Mouse (Mus musculus) layer of hippocampus, adult 11-12 months (tissue): Measurements from ENCODE around the gene Ncor2.

Experiments
- DNase-seq: peaks from one replicate; pipeline ENCODE4 v3.0.0; 2022; ENCODE audit warnings: low spot score

Ncor2 gene

DNA sequence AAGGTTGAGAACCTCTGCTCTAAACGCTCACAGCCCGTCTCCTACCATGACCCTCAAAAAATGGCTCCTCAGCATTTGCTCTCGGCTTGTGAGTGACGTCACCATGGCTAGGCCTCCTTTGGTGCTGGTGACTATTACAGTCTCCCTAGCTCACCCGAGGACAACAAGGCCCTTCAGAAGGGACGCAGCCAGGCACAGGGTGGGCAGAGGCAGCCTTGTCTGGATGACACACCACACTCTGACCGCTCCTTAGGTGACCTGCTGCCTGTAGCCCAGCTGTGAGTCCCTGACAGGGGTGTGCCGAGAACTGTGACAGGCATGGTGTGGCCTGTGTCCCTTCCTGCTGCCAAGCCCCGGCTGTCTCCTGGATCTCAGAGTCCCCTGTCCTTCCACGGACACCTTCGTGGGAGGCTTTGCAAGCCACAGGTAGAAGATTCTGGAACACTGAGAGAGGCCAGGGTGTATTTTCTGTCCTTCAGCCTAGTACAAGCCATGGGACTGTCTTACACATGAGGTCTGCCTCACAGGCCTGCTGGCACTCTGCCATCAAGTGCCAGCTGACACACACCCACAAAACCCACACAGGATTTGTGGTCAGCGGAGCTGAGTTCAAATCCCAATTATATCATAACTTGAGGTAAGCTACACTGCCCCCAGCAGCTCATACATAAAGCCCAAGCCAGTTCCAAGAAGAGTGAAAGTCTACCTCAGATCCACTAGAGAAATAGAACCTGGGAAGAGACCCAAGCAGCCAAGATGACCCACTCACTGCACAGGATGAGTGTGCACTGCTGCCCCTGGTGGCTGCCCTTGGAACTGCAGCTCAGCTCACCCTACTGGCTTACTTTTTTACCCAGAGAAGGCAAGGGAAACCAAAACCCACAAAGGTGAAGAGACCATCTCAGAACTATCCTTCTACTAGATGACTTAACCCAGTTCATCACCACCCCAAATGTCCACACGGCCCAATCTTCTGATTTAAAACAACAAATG, 112.2 kb downstream of the Ncor2 start:
- peak; percentile 88 for DNase-seq

GRCm38 (mm10) chr5:125063015-125063414, 116.0 kb downstream of the Ncor2 start:
- peak; percentile 62 for DNase-seq

DNA sequence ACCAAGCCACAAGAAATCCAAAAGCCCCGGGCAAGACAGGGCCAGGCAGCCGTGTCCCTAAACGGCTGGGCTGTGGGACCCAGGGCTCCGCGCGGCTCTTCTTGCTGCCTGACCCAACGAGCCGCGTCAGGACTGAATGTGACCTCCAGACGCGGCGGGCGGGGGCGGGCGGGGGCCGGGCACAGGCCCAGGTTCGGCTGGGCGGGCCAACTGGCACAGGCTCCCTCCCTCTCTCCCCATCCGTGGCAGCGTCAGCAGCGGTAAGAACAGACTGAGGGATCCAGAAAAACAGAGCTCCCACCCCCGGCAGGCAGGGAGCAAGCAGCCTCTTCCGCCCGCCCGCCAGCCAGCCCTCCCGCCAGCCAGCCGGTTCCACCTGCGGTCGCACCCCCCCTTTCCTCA, 120.8 kb downstream of the Ncor2 start:
- peak; percentile 72 for DNase-seq

- DNase-seq: no peak
Measured at GRCm38 (mm10) chr5:125057555-125058266, 121.3 kb downstream of the Ncor2 start.

DNA sequence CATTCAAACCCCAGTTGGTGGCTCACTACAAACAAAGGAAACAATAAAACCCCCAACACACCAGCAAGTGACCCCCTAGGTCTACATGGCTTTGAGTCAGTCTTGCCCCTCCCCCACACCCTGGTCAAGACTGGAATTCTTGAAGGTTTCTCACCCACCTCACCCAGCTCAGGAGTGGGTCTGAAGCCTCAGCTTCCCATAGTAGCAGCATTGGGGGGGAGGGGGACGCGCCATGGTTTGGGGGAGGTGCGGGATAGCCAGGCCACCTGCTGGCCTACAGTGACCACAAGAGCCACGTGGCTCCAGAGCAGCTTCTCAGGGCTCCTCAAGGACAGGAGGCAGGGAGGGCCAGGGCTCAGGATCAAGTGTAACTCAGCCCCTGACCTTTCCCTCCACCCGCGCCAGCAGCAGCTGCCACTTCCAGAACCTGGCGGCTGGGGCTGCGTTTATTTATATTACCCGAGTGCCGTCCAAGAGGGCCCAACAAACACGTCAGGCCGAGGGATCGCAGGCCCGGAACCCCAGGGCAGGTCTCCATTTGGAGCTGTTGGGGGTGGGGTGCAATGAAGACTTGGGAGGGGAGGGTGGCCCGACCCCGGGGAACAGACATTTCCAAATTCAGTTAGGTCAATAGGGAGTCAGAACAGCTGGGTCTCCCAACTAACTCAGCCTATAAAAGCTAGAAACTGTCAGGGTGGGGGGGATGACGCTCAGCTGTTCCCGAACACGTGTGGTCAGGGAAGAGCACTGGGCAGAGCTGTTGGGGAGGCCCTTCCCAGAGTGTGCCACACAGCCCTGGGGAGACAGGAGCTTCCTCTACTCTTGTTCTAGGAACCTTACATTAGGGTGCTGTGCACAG, 122.1 kb downstream of the Ncor2 start:
- DNase-seq: no peak

DNA sequence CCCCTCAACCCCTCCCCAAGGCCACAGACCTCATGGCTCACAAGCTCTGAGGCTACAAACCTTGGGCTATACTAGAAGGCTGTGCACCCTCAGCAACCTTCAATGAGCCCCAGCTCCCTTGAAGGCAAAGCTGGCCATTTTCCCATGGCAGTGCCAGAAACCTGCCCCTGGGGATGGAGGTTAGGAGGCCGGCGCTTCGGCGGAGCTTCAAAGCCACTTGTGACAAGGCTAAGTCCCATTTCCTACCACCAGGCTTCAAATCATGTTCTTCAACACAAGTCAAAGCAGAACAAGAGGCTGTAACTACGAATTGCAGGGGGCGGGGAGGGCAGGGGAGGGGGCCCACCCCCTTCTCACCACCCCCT, 122.7 kb downstream of the Ncor2 start:
- no peak for DNase-seq

- no peak for DNase-seq
Measured at GRCm38 (mm10) chr5:125055901-125056300, 123.1 kb downstream of the Ncor2 start.

DNA sequence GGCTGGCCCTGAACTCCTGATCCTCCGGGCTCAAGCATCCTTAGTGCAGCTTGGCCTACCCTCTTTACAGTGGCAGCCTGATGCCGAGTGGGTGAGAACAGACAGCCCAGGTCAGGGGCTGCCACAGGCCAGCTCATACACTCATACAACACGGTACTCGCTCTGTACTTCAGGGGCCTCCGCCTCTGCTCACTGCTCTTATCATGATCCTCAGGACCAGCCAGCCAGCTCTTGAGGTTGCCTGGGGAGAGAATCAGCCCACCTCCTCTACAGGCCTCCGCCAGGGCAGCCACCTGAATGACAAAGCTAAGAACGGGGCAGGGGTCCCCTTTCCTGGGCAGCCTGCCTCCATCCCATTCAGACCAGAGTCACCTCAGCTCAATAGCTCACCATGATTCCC, 125.4 kb downstream of the Ncor2 start:
- no peak for DNase-seq

DNA sequence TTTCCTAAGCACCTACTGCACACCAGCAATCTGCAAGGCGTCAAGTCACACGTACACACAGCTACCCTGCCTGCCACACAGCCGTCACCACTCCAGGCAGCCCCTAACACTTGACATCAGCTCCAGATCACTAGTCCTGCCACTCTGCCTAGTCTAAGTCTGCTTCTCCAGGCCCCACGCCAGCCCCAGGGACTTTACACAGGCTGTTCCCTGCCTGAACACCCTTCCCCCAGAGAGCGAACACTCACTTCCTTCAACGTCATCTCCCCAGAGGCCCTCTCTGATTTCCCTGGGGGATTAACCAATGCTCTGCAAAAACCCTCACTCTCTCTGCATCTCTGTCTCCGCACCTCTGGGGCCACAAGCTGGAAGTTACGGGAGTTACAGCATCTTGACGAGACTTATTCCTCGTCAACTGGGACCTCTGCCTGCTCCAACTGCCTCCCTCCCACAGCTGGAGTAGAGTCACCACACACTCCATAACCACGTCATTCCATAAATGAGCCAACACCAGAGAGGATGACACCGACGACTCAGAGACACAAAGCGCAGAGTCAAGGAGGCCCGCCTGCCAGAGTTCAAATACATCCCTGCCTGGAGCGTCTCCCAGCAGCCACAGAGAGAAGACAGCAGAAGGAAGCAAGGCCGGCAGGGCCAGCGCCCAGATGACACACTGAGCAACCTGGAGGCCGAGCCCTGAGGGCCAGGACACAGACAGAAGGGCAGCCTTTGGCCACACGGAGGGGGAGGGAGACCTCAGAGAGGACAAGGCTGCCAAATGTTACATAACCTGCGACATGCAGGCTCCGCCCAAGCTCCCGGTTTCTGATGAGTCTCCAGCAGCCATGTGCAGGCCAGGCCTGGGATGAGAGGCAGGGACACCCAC, 126.2 kb downstream of the Ncor2 start:
- peak; percentile 62 for DNase-seq

- DNase-seq: peak; percentile 70
Measured at GRCm38 (mm10) chr5:125052237-125052602, 126.8 kb downstream of the Ncor2 start.

GRCm38 (mm10) chr5:125049481-125049880, 129.5 kb downstream of the Ncor2 start:
- DNase-seq: no peak

DNA sequence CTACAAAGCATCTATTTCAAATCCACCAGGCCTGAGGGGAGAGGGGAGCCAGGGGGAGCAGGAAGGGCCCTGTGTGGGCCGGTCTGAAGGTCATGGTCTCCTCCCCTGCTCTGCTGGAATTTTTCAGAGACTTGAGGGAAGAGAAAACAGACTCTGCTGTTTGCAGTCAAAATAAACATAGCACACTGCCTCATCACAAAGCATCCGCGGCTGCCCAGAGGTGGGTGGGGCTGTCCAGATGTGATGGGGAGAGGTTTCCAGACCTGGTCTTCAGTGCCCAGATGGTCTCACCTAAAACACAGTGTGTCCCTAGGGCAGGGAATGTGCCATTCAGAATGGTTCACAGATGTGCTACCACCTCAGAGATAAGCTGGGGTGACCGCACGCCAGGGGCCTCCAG, 132.6 kb downstream of the Ncor2 start:
- DNase-seq: no peak

GRCm38 (mm10) chr5:125045202-125045601, 133.8 kb downstream of the Ncor2 start:
- DNase-seq: no peak

DNA sequence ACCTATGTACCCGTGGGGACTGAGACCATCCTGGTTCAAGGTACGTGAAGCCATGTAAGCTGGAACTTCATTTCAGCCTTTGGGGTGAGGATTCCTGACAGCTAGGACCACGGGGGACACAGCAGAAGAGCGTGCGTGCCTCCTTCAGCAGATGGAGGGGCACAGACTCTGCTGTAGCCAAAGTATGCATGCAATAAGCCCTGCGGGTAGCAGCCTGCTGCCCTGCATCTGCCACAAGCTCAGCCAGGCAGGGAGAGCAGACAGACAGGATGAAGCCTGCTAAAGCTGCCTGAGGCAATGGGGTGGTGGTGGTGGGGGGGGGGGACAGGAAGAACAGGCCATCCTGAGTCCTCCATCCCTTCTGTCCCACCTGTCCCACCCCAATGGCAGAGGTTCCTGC, 135.6 kb downstream of the Ncor2 start:
- no peak for DNase-seq

GRCm38 (mm10) chr5:125041578-125041977, 137.4 kb downstream of the Ncor2 start:
- DNase-seq: no peak

DNA sequence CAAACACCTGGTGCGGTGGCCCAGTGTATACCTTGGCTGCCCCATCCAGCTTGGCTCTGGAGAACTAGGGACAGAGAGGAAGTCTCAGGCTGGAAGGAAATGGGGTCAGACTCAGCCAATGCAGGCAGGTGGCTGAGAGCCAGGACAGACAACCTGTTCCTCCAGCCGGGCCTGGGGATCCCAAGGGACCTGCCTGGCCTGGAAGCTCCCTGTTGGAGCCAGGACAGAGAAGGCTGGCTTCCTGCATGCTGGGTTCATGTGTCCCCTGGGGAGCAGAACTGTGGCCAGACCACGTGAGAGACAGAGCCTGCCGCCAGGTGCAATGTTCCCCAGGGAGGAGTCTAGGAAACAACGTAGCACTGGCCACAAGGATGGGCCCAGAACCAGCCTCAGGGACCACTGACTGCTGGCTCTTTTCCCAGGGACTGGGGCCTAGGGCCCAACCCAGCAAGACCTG, 138.9 kb downstream of the Ncor2 start:
- DNase-seq: no peak

DNA sequence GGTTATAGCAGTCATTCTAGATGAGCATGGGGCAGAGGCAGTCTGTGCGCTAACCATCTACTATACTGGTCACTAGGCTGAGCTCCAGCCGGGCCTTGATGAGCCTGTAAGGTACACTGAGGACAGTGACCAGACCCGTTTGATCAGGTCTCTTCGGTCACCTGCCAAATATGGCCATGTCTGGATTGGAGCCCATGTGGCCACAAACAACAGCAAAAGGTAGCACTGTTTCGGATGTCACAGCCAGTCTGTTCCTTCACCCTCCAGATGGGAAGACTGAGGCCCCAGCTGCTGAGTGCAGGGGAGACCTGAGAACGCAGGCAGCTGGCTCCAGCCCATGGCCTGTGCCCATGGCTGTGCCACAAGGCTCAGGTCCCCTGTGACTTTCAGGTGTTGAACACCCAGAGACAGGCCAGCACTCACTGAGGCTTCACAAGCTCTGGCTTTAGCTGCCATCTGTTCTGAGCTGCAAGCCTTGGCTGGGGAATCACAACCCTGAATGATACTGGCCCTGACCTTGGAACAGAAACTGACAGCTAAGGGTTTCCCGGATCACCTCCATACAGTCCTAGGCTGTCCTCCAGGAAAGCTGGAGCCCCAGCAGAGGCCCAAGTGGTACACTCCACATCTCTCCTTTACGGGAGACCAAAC, 139.5 kb downstream of the Ncor2 start:
- no peak for DNase-seq

DNA sequence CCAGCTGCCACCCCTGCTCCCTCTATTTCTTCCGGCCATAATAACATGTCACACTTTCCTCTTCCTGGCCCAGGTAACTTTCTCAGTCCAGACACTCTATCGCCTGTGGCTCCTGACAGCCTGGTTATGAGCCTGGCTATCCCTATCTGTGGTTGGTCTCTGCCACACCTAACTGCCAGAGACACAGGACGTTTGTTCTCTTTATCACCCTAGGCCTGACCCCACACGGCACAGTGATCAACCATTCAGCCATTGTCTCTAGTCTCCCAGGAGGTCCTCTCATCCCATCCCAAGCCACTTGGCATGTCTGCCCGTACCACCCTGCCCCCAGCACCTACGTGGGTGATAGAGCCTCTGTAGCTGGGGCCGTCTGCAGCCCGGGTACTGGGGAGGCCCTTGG, 142.5 kb downstream of the Ncor2 start:
- DNase-seq: no peak

GRCm38 (mm10) chr5:125028911-125029310, 150.1 kb downstream of the Ncor2 start:
- DNase-seq: no peak

DNA sequence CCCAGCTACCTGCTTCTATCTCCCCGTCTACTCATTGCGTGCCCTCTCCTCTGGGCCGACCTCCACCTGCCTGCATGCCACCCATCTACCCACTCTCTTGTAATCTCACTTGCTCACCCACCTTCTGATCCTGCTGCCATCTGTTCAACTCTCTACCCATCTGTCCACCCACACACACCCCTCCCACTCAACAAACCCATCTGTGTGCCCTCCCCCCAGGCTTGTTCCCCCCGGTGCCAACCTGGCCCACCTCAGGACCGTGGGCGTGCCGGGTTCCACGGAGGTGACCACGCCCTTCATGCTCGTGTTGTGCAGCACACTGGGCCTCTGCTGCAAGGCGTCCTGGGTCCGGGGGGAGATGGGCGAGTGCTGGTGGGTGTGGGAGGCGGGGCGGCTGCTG, 150.6 kb downstream of the Ncor2 start:
- peak; percentile 60 for DNase-seq

- DNase-seq: peak; percentile 51
Measured at GRCm38 (mm10) chr5:125024002-125024401, 155.0 kb downstream of the Ncor2 start.
